Mouse (Mus musculus) intestine, embryonic 14.5 days (tissue): ENCODE results near the gene Tmem246. TPM values are rescaled to one million over a fixed set of nuclear protein-coding genes. Genes with fewer than 3 reads are reported as not detected.
"Not testable (repeated sequence)": the region's sequence is repeated elsewhere in the genome, so short reads cannot be mapped to it uniquely, and the experiment has no call there.

Source experiments
- ATAC-seq: fragments of 200-750 bp; cut with Nextera tagmentation; replicated peaks from 2 replicates; pipeline ENCODE4 v1.8.0; 2017; ENCODE audit warnings: low read depth, moderate number of reproducible peaks, moderate TSS enrichment, moderate library complexity; ENCODE audit not compliant: low FRiP score, low TSS enrichment
- DNase-seq: peaks from one replicate; pipeline ENCODE4 v3.0.0-alpha.2; 2018; ENCODE audit warnings: low spot score
- H3K27ac ChIP-seq: fragments of 300-500 bp; sonication (generic); 2 replicates; pipeline ENCODE4 v1.5.1; 2014; ENCODE audit warnings: low read depth, mild to moderate bottlenecking, control low read depth
- H3K27me3 ChIP-seq: fragments of 300-500 bp; sonication (generic); replicated peaks from 2 replicates; pipeline ENCODE4 v1.6.1; 2014; ENCODE audit warnings: low read length, control low read depth; ENCODE audit not compliant: control insufficient read depth, insufficient read depth
- H3K36me3 ChIP-seq: fragments of 300-500 bp; sonication (generic); 2 replicates; pipeline ENCODE4 v1.6.1; 2014; ENCODE audit warnings: low read length, control low read depth; ENCODE audit not compliant: control insufficient read depth, insufficient read depth
- H3K4me1 ChIP-seq: fragments of 300-500 bp; sonication (generic); replicated peaks from 2 replicates; pipeline ENCODE4 v1.6.1; 2014; ENCODE audit warnings: low read length, control low read depth, mixed read lengths; ENCODE audit not compliant: control insufficient read depth, insufficient read depth
- H3K4me2 ChIP-seq: fragments of 300-500 bp; sonication (generic); 2 replicates; pipeline ENCODE4 v1.6.1; 2014; ENCODE audit warnings: low read length
- H3K4me3 ChIP-seq: fragments of 300-500 bp; sonication (generic); 2 replicates; pipeline ENCODE4 v1.5.1; 2014; ENCODE audit warnings: low read depth, low read length, control low read depth, mixed read lengths
- H3K9ac ChIP-seq: fragments of 300-500 bp; sonication (generic); 2 replicates; pipeline ENCODE4 v1.6.1; 2014; ENCODE audit warnings: mild to moderate bottlenecking, low read length
- H3K9me3 ChIP-seq: fragments of 300-500 bp; sonication (generic); 2 replicates; pipeline ENCODE4 v1.6.1; 2016; ENCODE audit warnings: low read length, control low read depth; ENCODE audit not compliant: control insufficient read depth
- WGBS: fragments of 180-500 bp; shearing (Covaris S2); extraction: QIAGEN DNeasy Blood & Tissue Kit; methylation state at CpG from one replicate; pipeline ENCODE4 v1.1.7; 2014; 5-methylcytosine and 5-hydroxymethylcytosine counted together
- polyA plus RNA-seq: library from polyadenylated mRNA; unstranded; fragments of >200 nt; fragmentation: Nextera tagmentation; extraction: Ambion mirVana; gene quantifications from 2 replicates; pipeline ENCODE4 v1.2.1, GENCODE M21; 2014

Tmem246 gene
- 23.6 and 23.9 TPM in 2 replicates for polyA plus RNA-seq

- H3K4me1 ChIP-seq: 0 out of 2 replicates have a peak, but pooled peaks cover 5% of the 10 kb centered on the region
- H3K4me3 ChIP-seq: peak within 1 kb of the TSS; percentile 74
- H3K27me3 ChIP-seq: no peaks in the 10 kb centered on the region
- H3K27ac ChIP-seq: peak within 1 kb of the TSS; percentile 74
- DNase-seq (peak; percentile 88), ATAC-seq (peak; percentile 92)
- H3K36me3 ChIP-seq: no peaks in the 10 kb centered on the region
- H3K9ac ChIP-seq: peak within 1 kb of the TSS; percentile 69
- under 1% methylated on average over 77 of the region's 77 CpGs for WGBS
- H3K9me3 ChIP-seq: no peaks in the 10 kb centered on the region
- peak within 1 kb of the TSS; percentile 71 for H3K4me2 ChIP-seq
These were observed at the start of gene Tmem246 for GRCm38 (mm10) chr4:49597183-49598100. Gene Tmem246 (minus strand): TSS chr4:49597876.

- no peak overlapping the region for H3K9ac ChIP-seq
- no peaks in the 10 kb centered on the region for H3K4me1 ChIP-seq
- 71% methylated on average over 2 of the region's 2 CpGs for WGBS
- DNase-seq: no peak
- no peak overlapping the region for H3K4me3 ChIP-seq
- H3K4me2 ChIP-seq: no peak overlapping the region
- peaks cover 86% of the 10 kb centered on the region for H3K36me3 ChIP-seq
- no peaks in the 10 kb centered on the region for H3K9me3 ChIP-seq
- H3K27ac ChIP-seq: no peak overlapping the region
- H3K27me3 ChIP-seq: no peaks in the 10 kb centered on the region
- no peak for ATAC-seq
These were observed 42.2 kb upstream of the Tmem246 start for GRCm38 (mm10) chr4:49639913-49640312.

- Histone ChIP-seq H3K27ac (no peak overlapping the region), H3K4me1 (no peaks in the 10 kb centered on the region; the same call in 1 of the 2 replicates), H3K4me2 (no peak overlapping the region), H3K4me3 (no peak overlapping the region), H3K36me3 (peaks cover 77% of the 10 kb centered on the region), H3K9ac (no peak overlapping the region), H3K27me3 (no peaks in the 10 kb centered on the region), H3K9me3 (no peaks in the 10 kb centered on the region)
- 90% methylated on average over 11 of the region's 11 CpGs for WGBS
- ATAC-seq (no peak), DNase-seq (no peak)
These were observed 40.1 kb upstream of the Tmem246 start for GRCm38 (mm10) chr4:49637821-49638220.

GRCm38 (mm10) chr4:49632139-49632481 is 34.4 kb upstream of the Tmem246 start:
- no peaks in the 10 kb centered on the region for H3K9me3 ChIP-seq
- H3K27ac ChIP-seq: peak overlapping the region; percentile 92
- no peak for DNase-seq
- no peak; the same call in 1 of the 2 replicates for ATAC-seq
- peak overlapping the region; percentile 81 for H3K9ac ChIP-seq
- H3K27me3 ChIP-seq: no peaks in the 10 kb centered on the region
- under 1% methylated on average over 30 of the region's 30 CpGs for WGBS
- peak overlapping the region; percentile 87 for H3K4me3 ChIP-seq
- peaks cover 30% of the 10 kb centered on the region for H3K36me3 ChIP-seq
- H3K4me2 ChIP-seq: peak overlapping the region; percentile 76
- no peaks in the 10 kb centered on the region; the same call in 1 of the 2 replicates for H3K4me1 ChIP-seq

GRCm38 (mm10) chr4:49631319-49632138 is 33.9 kb upstream of the Tmem246 start, which contains the start of gene Rnf20:
Gene Rnf20 (plus strand): TSS chr4:49632006.
- H3K4me2 ChIP-seq: peak within 1 kb of the TSS; percentile 76
- WGBS: 3% methylated on average over 37 of the region's 37 CpGs
- H3K27me3 ChIP-seq: no peaks in the 10 kb centered on the region
- ATAC-seq: peak; percentile 97
- H3K9me3 ChIP-seq: no peaks in the 10 kb centered on the region
- H3K9ac ChIP-seq: peak within 1 kb of the TSS; percentile 81
- peaks cover 24% of the 10 kb centered on the region for H3K36me3 ChIP-seq
- H3K27ac ChIP-seq: peak within 1 kb of the TSS; percentile 92
- no peaks in the 10 kb centered on the region; the same call in 1 of the 2 replicates for H3K4me1 ChIP-seq
- H3K4me3 ChIP-seq: peak within 1 kb of the TSS; percentile 87
- peak; percentile 96 for DNase-seq

GRCm38 (mm10) chr4:49628941-49629340 is 31.3 kb upstream of the Tmem246 start:
- H3K4me1 ChIP-seq: no peaks in the 10 kb centered on the region; the same call in 1 of the 2 replicates
- H3K4me2 ChIP-seq: no peak overlapping the region
- DNase-seq: no peak
- no peak overlapping the region for H3K27ac ChIP-seq
- WGBS: 84% methylated on average over 5 of the region's 5 CpGs
- H3K9me3 ChIP-seq: no peaks in the 10 kb centered on the region
- ATAC-seq: no peak
- no peaks in the 10 kb centered on the region for H3K36me3 ChIP-seq
- no peaks in the 10 kb centered on the region for H3K27me3 ChIP-seq
- H3K4me3 ChIP-seq: no peak overlapping the region
- no peak overlapping the region for H3K9ac ChIP-seq

- Histone ChIP-seq H3K9me3 (no peaks in the 10 kb centered on the region), H3K27me3 (no peaks in the 10 kb centered on the region), H3K27ac (no peak overlapping the region), H3K4me2 (no peak overlapping the region), H3K9ac (no peak overlapping the region), H3K36me3 (no peaks in the 10 kb centered on the region), H3K4me1 (no peaks in the 10 kb centered on the region), H3K4me3 (no peak overlapping the region)
- 4% methylated on average over 3 of the region's 3 CpGs for WGBS
- peak; percentile 86 for DNase-seq
- ATAC-seq: no peak
These were observed 29.3 kb upstream of the Tmem246 start for GRCm38 (mm10) chr4:49626973-49627372.

GRCm38 (mm10) chr4:49624969-49625368 is 27.3 kb upstream of the Tmem246 start:
- H3K36me3 ChIP-seq, DNase-seq, H3K27ac ChIP-seq, H3K27me3 ChIP-seq, H3K4me3 ChIP-seq, ATAC-seq, H3K4me1 ChIP-seq, H3K9me3 ChIP-seq, H3K4me2 ChIP-seq, H3K9ac ChIP-seq: not testable (repeated sequence)
- WGBS: 85% methylated on average over 4 of the region's 4 CpGs
